Mouse (Mus musculus) C2C12 (cell line): ENCODE measurements at regions not wholly inside any gene's neighbourhood (a gene's known extent, or its start where the extent isn't known, plus 50 kb on each side); places are given as distances from the start of the nearest gene placed in this dataset.

ENCODE experiments used
- H3K27me3 ChIP-seq: one replicate; pipeline ENCODE4 v1.6.1; 2011; ENCODE audit not compliant: control insufficient read depth, insufficient read depth, insufficient read length
- H3K36me3 ChIP-seq: one replicate; pipeline ENCODE4 v1.6.1; 2011; ENCODE audit not compliant: control insufficient read depth, insufficient read depth
- H3K4me3 ChIP-seq: one replicate; pipeline ENCODE4 v1.5.1; 2011; ENCODE audit warnings: mild to moderate bottlenecking, control low read depth; ENCODE audit not compliant: poor library complexity, insufficient read depth, severe bottlenecking
- H3K79me2 ChIP-seq: one replicate; pipeline ENCODE4 v1.6.1; 2011; ENCODE audit not compliant: control insufficient read depth, insufficient read depth
- H3K79me3 ChIP-seq: one replicate; pipeline ENCODE4 v1.6.1; 2011; ENCODE audit warnings: low read depth, control low read depth
- H3ac ChIP-seq: one replicate; pipeline ENCODE3; 2011; ENCODE audit warnings: low read depth; ENCODE audit not compliant: control insufficient read depth, insufficient read length
- CEBPB ChIP-seq: IDR thresholded peaks from one replicate; pipeline ENCODE4 v1.6.1; 2011; ENCODE audit warnings: low read depth, mild to moderate bottlenecking, control low read depth, moderate library complexity
- CTCF ChIP-seq: IDR thresholded peaks from one replicate; pipeline ENCODE4 v1.5.1; 2011; ENCODE audit not compliant: control insufficient read depth, insufficient read depth, insufficient read length
- FOSL1 ChIP-seq: IDR thresholded peaks from one replicate; pipeline ENCODE4 v1.8.0; 2011; ENCODE audit warnings: mild to moderate bottlenecking, low read length; ENCODE audit not compliant: poor library complexity, insufficient read depth, severe bottlenecking
- MAX ChIP-seq: IDR thresholded peaks from one replicate; pipeline ENCODE4 v1.6.1; 2011; ENCODE audit warnings: mild to moderate bottlenecking, control low read depth
- MYOD1 ChIP-seq: IDR thresholded peaks from one replicate; pipeline ENCODE4 v1.6.1; 2011; ENCODE audit warnings: low read depth; ENCODE audit not compliant: control insufficient read depth, insufficient read length
- MYOG ChIP-seq: IDR thresholded peaks from one replicate; pipeline ENCODE4 v1.6.1; 2011; ENCODE audit not compliant: control insufficient read depth, insufficient read length; ENCODE audit errors: extremely low read depth
- USF1 ChIP-seq: IDR thresholded peaks from one replicate; pipeline ENCODE4 v1.6.1; 2011; ENCODE audit warnings: low read depth, mild to moderate bottlenecking, control low read depth, moderate library complexity

DNA sequence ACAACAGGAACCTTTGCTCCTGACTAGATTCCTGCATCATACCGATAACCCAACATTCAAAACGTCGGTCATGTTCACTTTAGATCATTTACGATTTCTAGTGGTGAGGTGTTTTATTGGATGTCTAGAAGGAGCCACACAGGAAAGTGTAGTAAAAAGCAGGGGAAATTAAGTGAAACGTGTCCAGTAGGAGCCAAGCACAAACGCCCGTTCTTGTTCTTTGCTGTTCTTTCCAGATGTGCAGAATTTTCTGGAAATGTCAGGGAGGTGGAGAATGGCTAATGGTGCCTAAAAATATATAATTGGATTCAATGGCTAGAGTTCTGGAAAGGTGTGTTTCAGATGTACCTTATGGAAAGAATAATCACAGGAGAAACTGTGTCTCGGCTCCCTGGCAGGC, 517.2 kb upstream of the Fat1 start:
- H3K4me3 ChIP-seq = no peak overlapping the region
- no peaks in the 10 kb centered on the region for H3K79me2 ChIP-seq
- H3K27me3 ChIP-seq = no peaks in the 10 kb centered on the region
- H3K79me3 ChIP-seq = no peaks in the 10 kb centered on the region
- no peak for TF ChIP-seq MYOG
- no peak overlapping the region for H3ac ChIP-seq
- H3K36me3 ChIP-seq = no peaks in the 10 kb centered on the region

DNA sequence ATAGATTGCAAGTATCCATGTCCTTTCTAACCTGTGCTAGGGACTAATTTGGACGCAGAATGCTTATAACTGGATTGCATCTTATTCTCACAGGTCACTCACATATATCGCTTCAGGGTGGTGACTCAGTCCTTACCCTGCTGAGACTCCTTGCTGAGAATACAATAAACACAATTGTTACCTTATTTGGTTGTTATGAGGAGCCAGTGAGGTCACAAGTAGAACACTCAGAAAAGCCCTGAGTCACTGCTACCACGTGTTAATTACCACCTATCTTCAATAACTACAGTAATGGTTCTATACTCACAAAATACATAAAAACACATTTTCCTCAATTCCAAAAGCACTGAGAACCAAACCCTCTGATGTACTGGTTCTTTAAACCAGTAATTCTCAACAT, 479.8 kb upstream of the Fat1 start:
- no peaks in the 10 kb centered on the region for H3K27me3 ChIP-seq
- H3K4me3 ChIP-seq = no peak overlapping the region
- no peaks in the 10 kb centered on the region for H3K79me3 ChIP-seq
- H3ac ChIP-seq = no peak overlapping the region
- H3K36me3 ChIP-seq = no peaks in the 10 kb centered on the region
- no peaks in the 10 kb centered on the region for H3K79me2 ChIP-seq
- TF ChIP-seq CTCF (no peak), CEBPB (no peak), MYOG (no peak), USF1 (no peak), FOSL1 (no peak), MAX (no peak), MYOD1 (no peak)

DNA sequence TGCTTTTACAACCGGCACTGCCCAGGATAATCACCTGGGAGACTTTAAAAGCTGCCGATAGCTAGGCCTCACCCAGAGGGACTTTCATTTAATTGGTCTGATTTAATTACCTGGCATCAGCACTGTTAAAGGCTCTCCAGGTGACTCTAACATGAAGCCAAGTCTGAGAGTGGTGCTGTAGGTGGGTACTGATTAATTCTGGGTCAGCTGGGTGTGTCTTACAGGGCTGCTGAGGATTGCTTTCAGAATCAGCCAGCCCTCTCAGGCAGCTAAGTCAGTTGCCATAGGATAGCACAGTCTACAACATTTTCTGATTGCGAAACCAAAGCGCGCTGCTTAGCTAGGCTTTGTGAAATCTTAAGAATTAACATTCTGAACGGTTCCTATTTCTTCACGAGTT, 478.9 kb upstream of the Fat1 start:
- Histone ChIP-seq H3K79me3 (no peaks in the 10 kb centered on the region), H3K27me3 (no peaks in the 10 kb centered on the region), H3K4me3 (no peak overlapping the region), H3ac (no peak overlapping the region), H3K36me3 (no peaks in the 10 kb centered on the region), H3K79me2 (no peaks in the 10 kb centered on the region)
- TF ChIP-seq CEBPB (peak; percentile 63), MYOD1 (no peak)

DNA sequence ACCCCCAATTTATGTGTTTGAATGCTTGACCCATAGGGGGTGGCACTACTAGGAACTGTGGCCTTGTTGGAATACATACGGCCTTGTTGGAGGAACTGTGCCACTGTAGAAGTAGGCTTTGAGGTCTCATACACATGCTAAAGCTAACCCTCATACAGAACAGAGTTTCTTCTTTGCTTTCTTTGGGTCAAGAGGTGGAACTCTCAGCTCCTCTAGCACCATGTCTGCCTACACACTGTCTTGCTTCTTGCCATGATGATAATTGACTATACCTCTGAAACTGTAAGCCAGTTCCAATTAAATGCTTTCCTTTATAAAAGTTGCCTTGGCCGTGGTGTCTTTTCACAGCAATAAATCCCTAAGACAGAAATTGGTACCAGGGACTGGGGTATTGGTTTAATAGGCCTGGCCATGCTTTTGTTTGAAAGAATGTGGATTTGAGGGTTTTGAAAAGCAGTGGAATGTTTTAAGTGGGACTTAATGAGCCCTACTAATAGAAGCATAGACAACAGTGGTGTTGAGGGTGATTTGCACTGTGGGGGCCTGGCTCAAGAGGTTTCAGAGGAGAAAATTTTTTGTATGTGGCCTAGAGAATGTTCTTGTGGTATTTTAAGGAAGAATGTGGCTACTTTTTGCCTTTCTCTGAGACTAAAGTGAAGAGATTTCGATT, 468.7 kb upstream of the Fat1 start:
- Histone ChIP-seq H3ac (no peak overlapping the region), H3K36me3 (no peaks in the 10 kb centered on the region), H3K79me2 (no peaks in the 10 kb centered on the region), H3K27me3 (no peaks in the 10 kb centered on the region), H3K79me3 (no peaks in the 10 kb centered on the region), H3K4me3 (no peak overlapping the region)
- no peak for TF ChIP-seq CEBPB
- TF ChIP-seq MYOG = no peak
- no peak for TF ChIP-seq CTCF
- TF ChIP-seq MAX = no peak
- no peak for TF ChIP-seq MYOD1
- no peak for TF ChIP-seq USF1
- TF ChIP-seq FOSL1 = no peak

DNA sequence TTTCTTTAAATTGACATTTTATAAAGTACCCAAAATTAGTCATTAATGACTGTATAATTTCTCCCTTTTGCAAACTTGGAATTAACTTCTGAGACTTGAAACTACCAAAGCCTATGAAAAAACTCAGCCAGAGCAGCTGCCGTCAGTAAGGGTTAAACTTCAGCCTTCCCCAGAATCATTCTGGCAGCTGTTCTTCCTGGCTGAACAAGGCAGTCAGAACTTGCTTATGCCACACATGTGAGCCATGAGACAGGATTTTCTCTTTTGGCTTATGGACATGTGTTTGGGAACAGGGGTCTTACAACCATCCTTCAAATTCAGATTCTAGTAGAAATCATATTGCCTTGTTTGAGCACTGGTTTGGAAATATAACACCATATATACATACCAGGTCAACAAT, 422.4 kb upstream of the Fat1 start:
- no peak for TF ChIP-seq FOSL1
- TF ChIP-seq MYOG = no peak
- no peak for TF ChIP-seq CTCF
- TF ChIP-seq USF1 = no peak
- TF ChIP-seq CEBPB = no peak
- TF ChIP-seq MAX = no peak
- no peak for TF ChIP-seq MYOD1
- no peaks in the 10 kb centered on the region for H3K36me3 ChIP-seq
- no peak overlapping the region for H3K4me3 ChIP-seq
- H3ac ChIP-seq = no peak overlapping the region
- no peaks in the 10 kb centered on the region for H3K27me3 ChIP-seq
- no peaks in the 10 kb centered on the region for H3K79me2 ChIP-seq
- no peaks in the 10 kb centered on the region for H3K79me3 ChIP-seq

DNA sequence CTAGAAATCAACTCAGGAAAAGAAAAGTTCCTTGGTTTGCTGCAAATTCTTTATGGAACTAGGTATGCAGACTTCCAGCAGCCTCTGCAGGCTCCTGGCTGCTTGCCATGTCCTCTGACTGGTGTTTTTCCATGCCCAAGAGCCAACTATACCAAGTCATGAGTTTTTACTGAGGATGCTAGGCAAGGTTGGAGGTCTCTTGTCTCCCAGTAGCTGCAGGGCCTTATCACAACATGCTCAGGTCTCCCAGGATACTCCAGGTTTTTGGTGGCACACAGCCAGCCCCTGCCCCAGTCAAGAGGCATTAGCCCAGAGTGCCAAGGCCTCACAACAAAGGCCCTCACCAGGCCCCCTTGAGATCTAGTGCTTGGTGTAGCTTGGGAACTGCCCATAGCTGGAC, 409.3 kb upstream of the Fat1 start:
- H3ac ChIP-seq = no peak overlapping the region
- H3K79me3 ChIP-seq = no peaks in the 10 kb centered on the region
- no peaks in the 10 kb centered on the region for H3K27me3 ChIP-seq
- TF ChIP-seq FOSL1 (no peak), MAX (no peak), MYOG (no peak), MYOD1 (no peak), CTCF (no peak), CEBPB (no peak), USF1 (no peak)
- no peaks in the 10 kb centered on the region for H3K79me2 ChIP-seq
- no peaks in the 10 kb centered on the region for H3K36me3 ChIP-seq
- no peak overlapping the region for H3K4me3 ChIP-seq
